Mouse (Mus musculus) limb, embryonic 14.5 days (tissue): ENCODE measurements around the gene Spata2. TPM values are rescaled to one million over a fixed set of nuclear protein-coding genes. Genes with fewer than 3 reads are reported as not detected.

Source experiments
- ATAC-seq: fragments of 200-750 bp; cut with Nextera tagmentation; 2 replicates; pipeline ENCODE4 v1.8.0; 2017; ENCODE audit warnings: low read depth, moderate number of reproducible peaks, moderate TSS enrichment; ENCODE audit not compliant: low FRiP score
- DNase-seq: peaks from one replicate; pipeline ENCODE4 v3.0.0-alpha.2; 2015; ENCODE audit warnings: low spot score
- H3K27ac ChIP-seq: fragments of 300-500 bp; sonication (generic); replicated peaks from 2 replicates; pipeline ENCODE4 v1.5.1; 2014; ENCODE audit warnings: low read depth, mild to moderate bottlenecking, low read length, moderate library complexity, mixed read lengths
- H3K27me3 ChIP-seq: fragments of 300-500 bp; sonication (generic); 2 replicates; pipeline ENCODE4 v1.6.1; 2014; ENCODE audit warnings: low read length, mixed read lengths; ENCODE audit not compliant: control insufficient read depth, insufficient read depth
- H3K36me3 ChIP-seq: fragments of 300-500 bp; sonication (generic); 2 replicates; pipeline ENCODE4 v1.6.1; 2014; ENCODE audit warnings: mild to moderate bottlenecking, low read length, moderate library complexity, mixed read lengths; ENCODE audit not compliant: control insufficient read depth, insufficient read depth
- H3K4me1 ChIP-seq: fragments of 300-500 bp; sonication (generic); 2 replicates; pipeline ENCODE4 v1.6.1; 2014; ENCODE audit warnings: antibody characterized with exemption, low read length, mixed read lengths; ENCODE audit not compliant: control insufficient read depth, insufficient read depth
- H3K4me2 ChIP-seq: fragments of 300-500 bp; sonication (generic); replicated peaks from 2 replicates; pipeline ENCODE4 v1.6.1; 2014; ENCODE audit warnings: low read depth, mild to moderate bottlenecking, low read length, moderate library complexity; ENCODE audit not compliant: severe bottlenecking
- H3K4me3 ChIP-seq: fragments of 300-500 bp; sonication (generic); replicated peaks from 2 replicates; pipeline ENCODE4 v1.5.1; 2014; ENCODE audit warnings: low read length
- H3K9ac ChIP-seq: fragments of 300-500 bp; sonication (generic); 2 replicates; pipeline ENCODE4 v1.6.1; 2014; ENCODE audit warnings: mild to moderate bottlenecking, low read depth, low read length, moderate library complexity; ENCODE audit not compliant: severe bottlenecking
- H3K9me3 ChIP-seq: fragments of 300-500 bp; sonication (generic); 2 replicates; pipeline ENCODE4 v1.6.1; 2016; ENCODE audit warnings: low read length; ENCODE audit not compliant: control insufficient read depth
- POLR2A ChIP-seq: fragments of 200-500 bp; IDR thresholded peaks from 2 replicates; pipeline ENCODE4 v1.8.0; 2012; ENCODE audit warnings: inconsistent platforms, mild to moderate bottlenecking, moderate library complexity, borderline replicate concordance; ENCODE audit not compliant: insufficient read depth, insufficient read length; ENCODE audit errors: extremely low read depth
- WGBS: fragments of 180-500 bp; shearing (Covaris S2); extraction: QIAGEN DNeasy Blood & Tissue Kit; methylation state at CpG from one replicate; pipeline ENCODE4 v1.1.7; 2014; 5-methylcytosine and 5-hydroxymethylcytosine counted together
- polyA plus RNA-seq, 2 experiments: library from polyadenylated mRNA; depleted of rRNA in 1 of 2; stranded (reverse) in 1 of 2; unstranded in 1 of 2; fragments of >200 nt; fragmentation: Nextera tagmentation in 1 of 2; extraction: Ambion mirVana in 1 of 2; gene quantifications; 2 replicates each; pipeline versions ENCODE4 v1.2.1 to v1.2.3; 2012 to 2014

Spata2 gene
- polyA plus RNA-seq, 2 experiments, result 12.4 to 17.8 TPM

- H3K27ac ChIP-seq, result no peak overlapping the region
- H3K9me3 ChIP-seq, result no peaks in the 10 kb centered on the region
- no peak for DNase-seq
- peaks cover 13% of the 10 kb centered on the region for H3K4me1 ChIP-seq
- H3K4me2 ChIP-seq, result peak overlapping the region; percentile 91; the same call in 1 of the 2 replicates
- peak overlapping the region; percentile 100; the same call in 1 of the 2 replicates for H3K4me3 ChIP-seq
- H3K9ac ChIP-seq, result no peak overlapping the region
- no peak for ATAC-seq
- H3K27me3 ChIP-seq, result no peaks in the 10 kb centered on the region
- no peak for TF ChIP-seq POLR2A
- peaks cover 4% of the 10 kb centered on the region; the same call in 1 of the 2 replicates for H3K36me3 ChIP-seq
- 66% methylated on average over 4 of the region's 4 CpGs for WGBS
Measured at GRCm38 (mm10) chr2:167490813-167491525, 1.7 kb downstream of the Spata2 start.

- peaks cover 22% of the 10 kb centered on the region for H3K36me3 ChIP-seq
- 88% methylated on average over 6 of the region's 6 CpGs for WGBS
Measured at GRCm38 (mm10) chr2:167487994-167488393, 4.7 kb downstream of the Spata2 start.

GRCm38 (mm10) chr2:167487551-167487950, 5.1 kb downstream of the Spata2 start:
- no peak overlapping the region for H3K27ac ChIP-seq
- WGBS, result 95% methylated on average over 6 of the region's 6 CpGs
- no peak overlapping the region for H3K4me2 ChIP-seq
- H3K4me3 ChIP-seq, result no peak overlapping the region
- DNase-seq (no peak), ATAC-seq (no peak)
- H3K36me3 ChIP-seq, result peaks cover 26% of the 10 kb centered on the region
- H3K9me3 ChIP-seq, result no peaks in the 10 kb centered on the region
- H3K4me1 ChIP-seq, result peaks cover 13% of the 10 kb centered on the region
- TF ChIP-seq POLR2A, result no peak
- no peak overlapping the region for H3K9ac ChIP-seq
- no peaks in the 10 kb centered on the region for H3K27me3 ChIP-seq

More at GRCm38 (mm10) chr2:167487994-167488393, 4.7 kb downstream of the Spata2 start:
- ATAC-seq, result no peak
- Histone ChIP-seq H3K9ac (no peak overlapping the region), H3K27ac (no peak overlapping the region), H3K4me3 (no peak overlapping the region), H3K4me2 (no peak overlapping the region), H3K27me3 (no peaks in the 10 kb centered on the region), H3K9me3 (no peaks in the 10 kb centered on the region), H3K4me1 (peaks cover 13% of the 10 kb centered on the region)
- TF ChIP-seq POLR2A, result no peak
- DNase-seq, result no peak

GRCm38 (mm10) chr2:167486573-167486972, 6.1 kb downstream of the Spata2 start:
- WGBS, result 90% methylated on average over 4 of the region's 4 CpGs
- no peak overlapping the region for H3K4me2 ChIP-seq
- ATAC-seq (no peak), DNase-seq (no peak)
- no peaks in the 10 kb centered on the region for H3K27me3 ChIP-seq
- no peak overlapping the region for H3K9ac ChIP-seq
- H3K9me3 ChIP-seq, result no peaks in the 10 kb centered on the region
- no peak for TF ChIP-seq POLR2A
- H3K4me3 ChIP-seq, result no peak overlapping the region
- no peak overlapping the region for H3K27ac ChIP-seq
- H3K4me1 ChIP-seq, result peaks cover 8% of the 10 kb centered on the region
- peaks cover 31% of the 10 kb centered on the region for H3K36me3 ChIP-seq

- Histone ChIP-seq H3K9ac (no peak overlapping the region), H3K27ac (no peak overlapping the region), H3K36me3 (peaks cover 35% of the 10 kb centered on the region), H3K4me1 (no peaks in the 10 kb centered on the region), H3K27me3 (no peaks in the 10 kb centered on the region), H3K9me3 (no peaks in the 10 kb centered on the region), H3K4me2 (no peak overlapping the region), H3K4me3 (no peak overlapping the region)
- ATAC-seq, result 0 out of 2 replicates have a peak, but pooled peaks have one; percentile 8
- no peak for TF ChIP-seq POLR2A
- WGBS, result 82% methylated on average over 7 of the region's 7 CpGs
- no peak for DNase-seq
Measured at GRCm38 (mm10) chr2:167485501-167486377, 6.9 kb downstream of the Spata2 start.
